Mouse (Mus musculus): ENCODE measurements around the gene Stambp.

The Stambp gene

GRCm38 (mm10) chr6:83501524-83502310 lies 70.8 kb downstream of the Stambp start:
- no peak for DNase-seq

GRCm38 (mm10) chr6:83500462-83500861 lies 72.1 kb downstream of the Stambp start:
- DNase-seq, result no peak

- no peak for DNase-seq
Measured at GRCm38 (mm10) chr6:83499078-83499477, 73.5 kb downstream of the Stambp start.

GRCm38 (mm10) chr6:83496753-83497710 lies 75.5 kb downstream of the Stambp start:
- peak; percentile 77 for DNase-seq

GRCm38 (mm10) chr6:83496009-83496752 lies 76.3 kb downstream of the Stambp start:
- DNase-seq, result no peak
